1 mouse cellular context compared by ENCODE assay signal in the genomic region with DNA sequence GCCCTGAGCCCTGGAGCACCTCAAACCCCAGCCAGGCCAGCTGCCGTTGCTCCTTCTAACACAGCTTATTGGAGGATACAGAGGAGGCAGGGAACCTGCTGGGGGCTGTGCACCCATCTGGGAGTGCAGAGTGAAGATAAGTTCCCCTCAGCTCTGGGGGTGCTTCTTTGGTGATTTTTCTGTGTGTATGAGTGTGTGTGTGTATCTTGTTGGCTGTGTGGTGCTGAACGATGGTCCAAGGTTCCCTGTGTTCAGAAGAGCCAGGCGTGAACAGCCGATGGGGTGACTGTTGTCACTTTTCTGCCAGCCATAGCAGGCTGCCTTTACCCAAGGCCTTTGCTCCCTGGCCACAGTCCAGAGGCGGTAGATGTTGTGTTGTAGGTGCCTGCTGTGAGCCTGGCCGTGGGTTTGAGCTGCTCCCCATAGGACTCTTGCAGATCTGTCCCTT.
TF ChIP-seq lines count a peak whose summit lies in the region.

No protein-coding gene starts in this region.

TF ChIP-seq in CH12.LX, 34 proteins besides CTCF, POLR2A, EP300 and RAD21 (continued from another document):
- no peak for TF ChIP-seq KAT2A (IDR thresholded peaks at IDR 0.05; ENCODE audit: insufficient replicate concordance, low read length)
- TF ChIP-seq MAFK (IDR thresholded peaks at IDR 0.05; ENCODE audit: insufficient replicate concordance, low read length), result no peak
- no peak for TF ChIP-seq UBTF (IDR thresholded peaks at IDR 0.05; ENCODE audit: low read depth, low read length)
- TF ChIP-seq MXI1 (IDR thresholded peaks at IDR 0.05; ENCODE audit: low read depth, low read length), result no peak
TF ChIP-seq in CH12.LX: peak in this region for 0.
